Mouse (Mus musculus) lung, embryonic 15.5 days (tissue): ENCODE measurements around the gene Dhps. TPM values are rescaled to one million over a fixed set of nuclear protein-coding genes. Genes with fewer than 3 reads are reported as not detected.
A peak's percentile ranks its signal among the peaks of the same experiment; 100 is the strongest.
"Not testable (repeated sequence)": the region's sequence is repeated elsewhere in the genome, so short reads cannot be mapped to it uniquely, and the experiment has no call there.

Experiments
- ATAC-seq: fragments of 200-750 bp; cut with Nextera tagmentation; 2 replicates; pipeline ENCODE4 v1.8.0; 2017; ENCODE audit warnings: moderate number of reproducible peaks, borderline replicate concordance; ENCODE audit not compliant: low FRiP score, low TSS enrichment; ENCODE audit errors: extremely low read depth
- H3K27ac ChIP-seq: fragments of 300-500 bp; sonication (generic); 2 replicates; pipeline ENCODE4 v1.5.1; 2015; ENCODE audit warnings: moderate library complexity, mild to moderate bottlenecking, inconsistent platforms
- H3K27me3 ChIP-seq: fragments of 300-500 bp; sonication (generic); 2 replicates; pipeline ENCODE4 v1.6.1; 2015; ENCODE audit warnings: inconsistent platforms
- H3K36me3 ChIP-seq: fragments of 300-500 bp; sonication (generic); 2 replicates; pipeline ENCODE4 v1.6.1; 2015; ENCODE audit warnings: inconsistent platforms
- H3K4me1 ChIP-seq: fragments of 300-500 bp; sonication (generic); 2 replicates; pipeline ENCODE4 v1.6.1; 2015; ENCODE audit warnings: inconsistent platforms
- H3K4me2 ChIP-seq: fragments of 300-500 bp; sonication (generic); 2 replicates; pipeline ENCODE4 v1.6.1; 2015; ENCODE audit warnings: inconsistent platforms, mild to moderate bottlenecking, moderate library complexity
- H3K4me3 ChIP-seq: fragments of 300-500 bp; sonication (generic); 2 replicates; pipeline ENCODE4 v1.5.1; 2015; ENCODE audit warnings: mild to moderate bottlenecking, inconsistent platforms
- H3K9ac ChIP-seq: fragments of 300-500 bp; sonication (generic); 2 replicates; pipeline ENCODE4 v1.6.1; 2015; ENCODE audit warnings: inconsistent platforms
- H3K9me3 ChIP-seq: fragments of 300-500 bp; sonication (generic); 2 replicates; pipeline ENCODE4 v1.6.1; 2016; ENCODE audit warnings: inconsistent platforms
- WGBS: fragments of 180-500 bp; shearing (Covaris S2); methylation state at CpG from one replicate; pipeline ENCODE4 v1.1.7; 2015; 5-methylcytosine and 5-hydroxymethylcytosine counted together
- polyA plus RNA-seq: library from polyadenylated mRNA; unstranded; fragments of >200 nt; fragmentation: Nextera tagmentation; extraction: Ambion mirVana; gene quantifications from 2 replicates; pipeline ENCODE4 v1.2.1, GENCODE M21; 2015

Gene Dhps
- polyA plus RNA-seq, 1 experiment from 2014 or later: 54.4 TPM

- H3K27ac ChIP-seq: not testable (repeated sequence)
These were observed 10.6 kb downstream of the Dhps start for GRCm38 (mm10) chr8:85082169-85082568.

GRCm38 (mm10) chr8:85083108-85083813, 11.7 kb downstream of the Dhps start, which contains the start of gene Man2b1:
Gene Man2b1 (plus strand): TSS chr8:85083270.
- peaks cover 23% of the 10 kb centered on the region for H3K4me1 ChIP-seq
- H3K27me3 ChIP-seq: no peaks in the 10 kb centered on the region
- peak; percentile 91 for ATAC-seq
- H3K4me3 ChIP-seq: peak within 1 kb of the TSS; percentile 76
- WGBS: under 1% methylated on average over 30 of the region's 30 CpGs
- peak within 1 kb of the TSS; percentile 93 for H3K4me2 ChIP-seq
- H3K9ac ChIP-seq: peak within 1 kb of the TSS; percentile 68
- H3K36me3 ChIP-seq: peaks cover 23% of the 10 kb centered on the region
- H3K9me3 ChIP-seq: no peaks in the 10 kb centered on the region
- 0 out of 2 replicates have a peak within 1 kb of the TSS, but pooled peaks have one; percentile 49 for H3K27ac ChIP-seq

More at GRCm38 (mm10) chr8:85082169-85082568, 10.6 kb downstream of the Dhps start:
- Histone ChIP-seq H3K4me2 (peak overlapping the region; percentile 84; the same call in 1 of the 2 replicates), H3K36me3 (peaks cover 18% of the 10 kb centered on the region), H3K4me1 (peaks cover 23% of the 10 kb centered on the region)
- not testable (repeated sequence) for H3K27me3 ChIP-seq, H3K4me3 ChIP-seq, H3K9ac ChIP-seq, H3K9me3 ChIP-seq, ATAC-seq
- WGBS: 88% methylated on average over 4 of the region's 4 CpGs

- Histone ChIP-seq H3K9me3 (no peaks in the 10 kb centered on the region), H3K27ac (no peak overlapping the region), H3K4me2 (no peak overlapping the region), H3K4me3 (no peak overlapping the region), H3K4me1 (peaks cover 23% of the 10 kb centered on the region), H3K9ac (no peak overlapping the region), H3K27me3 (no peaks in the 10 kb centered on the region), H3K36me3 (peaks cover 29% of the 10 kb centered on the region)
- WGBS: 88% methylated on average over 8 of the region's 8 CpGs
- no peak for ATAC-seq
These were observed 13.1 kb downstream of the Dhps start for GRCm38 (mm10) chr8:85084633-85085032.

DNA sequence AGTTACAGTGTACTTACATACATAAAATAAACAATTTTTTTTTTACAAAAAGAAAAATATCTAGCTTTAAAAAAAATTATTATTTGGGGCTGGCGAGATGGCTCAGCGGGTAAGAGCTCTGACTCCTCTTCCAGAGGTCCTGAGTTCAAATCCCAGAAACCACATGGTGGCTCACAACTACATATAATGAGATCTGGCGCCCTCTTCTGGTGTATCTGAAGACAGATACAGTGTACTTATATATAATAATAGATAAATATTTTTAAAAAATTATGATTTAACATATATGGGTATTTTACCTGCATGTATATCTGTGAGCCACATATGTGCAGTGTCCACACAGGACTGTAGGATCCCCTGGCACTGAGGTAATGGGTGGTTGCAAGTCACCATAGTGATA, 14.7 kb downstream of the Dhps start:
- Histone ChIP-seq H3K27ac (no peak overlapping the region), H3K4me3 (no peak overlapping the region), H3K9ac (no peak overlapping the region), H3K4me1 (peaks cover 23% of the 10 kb centered on the region), H3K4me2 (no peak overlapping the region), H3K9me3 (no peaks in the 10 kb centered on the region), H3K27me3 (no peaks in the 10 kb centered on the region), H3K36me3 (peaks cover 32% of the 10 kb centered on the region)
- 80% methylated on average over 3 of the region's 3 CpGs for WGBS
- no peak for ATAC-seq

GRCm38 (mm10) chr8:85088771-85089170, 17.2 kb downstream of the Dhps start:
- Histone ChIP-seq H3K4me3 (no peak overlapping the region), H3K9ac (no peak overlapping the region), H3K4me2 (no peak overlapping the region), H3K4me1 (peaks cover 4% of the 10 kb centered on the region), H3K27me3 (no peaks in the 10 kb centered on the region), H3K36me3 (peaks cover 39% of the 10 kb centered on the region), H3K9me3 (no peaks in the 10 kb centered on the region), H3K27ac (no peak overlapping the region)
- ATAC-seq: no peak
- 76% methylated on average over 2 of the region's 2 CpGs for WGBS

GRCm38 (mm10) chr8:85090856-85091255, 19.3 kb downstream of the Dhps start:
- H3K9me3 ChIP-seq: no peaks in the 10 kb centered on the region
- no peaks in the 10 kb centered on the region for H3K4me1 ChIP-seq
- no peak overlapping the region for H3K4me3 ChIP-seq
- H3K27ac ChIP-seq: no peak overlapping the region
- no peaks in the 10 kb centered on the region for H3K27me3 ChIP-seq
- H3K9ac ChIP-seq: no peak overlapping the region
- ATAC-seq: no peak
- 79% methylated on average over 11 of the region's 11 CpGs for WGBS
- no peak overlapping the region for H3K4me2 ChIP-seq
- H3K36me3 ChIP-seq: peaks cover 49% of the 10 kb centered on the region

DNA sequence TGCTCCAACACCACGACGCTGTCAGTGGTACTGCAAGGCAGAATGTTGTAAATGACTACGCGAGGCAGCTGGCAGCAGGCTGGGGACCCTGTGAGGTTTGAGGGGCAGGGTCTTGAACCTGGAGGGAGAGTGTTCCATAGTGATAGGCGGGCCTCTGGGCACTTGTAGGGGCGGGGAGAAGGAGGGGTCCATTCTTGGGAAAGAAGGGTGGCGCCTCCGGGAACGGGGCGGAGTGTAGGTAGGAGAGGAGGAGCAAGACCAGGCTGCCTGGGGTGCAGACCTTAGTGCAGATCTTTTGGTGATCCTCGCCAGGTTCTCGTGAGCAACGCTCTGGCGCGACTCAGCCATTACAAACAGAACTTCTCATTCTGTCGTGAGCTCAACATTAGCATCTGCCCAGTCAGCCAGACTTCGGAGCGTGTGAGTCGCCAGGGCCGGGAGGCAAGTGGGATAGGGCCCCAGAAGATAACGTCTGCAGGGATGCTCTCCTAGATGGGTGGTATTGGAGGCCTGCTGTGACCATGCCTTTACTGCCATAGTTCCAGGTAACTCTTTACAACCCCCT, 20.1 kb downstream of the Dhps start:
- Histone ChIP-seq H3K27ac (no peak overlapping the region), H3K36me3 (peaks cover 53% of the 10 kb centered on the region), H3K27me3 (no peaks in the 10 kb centered on the region), H3K9me3 (no peaks in the 10 kb centered on the region), H3K4me2 (no peak overlapping the region), H3K9ac (no peak overlapping the region), H3K4me3 (no peak overlapping the region), H3K4me1 (no peaks in the 10 kb centered on the region)
- no peak for ATAC-seq
- WGBS: 40% methylated on average over 21 of the region's 21 CpGs

- Histone ChIP-seq H3K9ac (no peak overlapping the region), H3K9me3 (no peaks in the 10 kb centered on the region), H3K36me3 (peaks cover 46% of the 10 kb centered on the region; the same call in 1 of the 2 replicates), H3K27me3 (no peaks in the 10 kb centered on the region), H3K27ac (no peak overlapping the region), H3K4me1 (no peaks in the 10 kb centered on the region), H3K4me2 (no peak overlapping the region), H3K4me3 (no peak overlapping the region)
- no peak for ATAC-seq
- 86% methylated on average over 13 of the region's 13 CpGs for WGBS
These were observed 23.5 kb downstream of the Dhps start for GRCm38 (mm10) chr8:85095051-85095450.

GRCm38 (mm10) chr8:85095566-85095965, 24.0 kb downstream of the Dhps start:
- no peak overlapping the region for H3K4me2 ChIP-seq
- no peaks in the 10 kb centered on the region for H3K27me3 ChIP-seq
- H3K36me3 ChIP-seq: peaks cover 46% of the 10 kb centered on the region; the same call in 1 of the 2 replicates
- H3K9ac ChIP-seq: no peak overlapping the region
- H3K9me3 ChIP-seq: no peaks in the 10 kb centered on the region
- no peaks in the 10 kb centered on the region for H3K4me1 ChIP-seq
- no peak for ATAC-seq
- no peak overlapping the region for H3K27ac ChIP-seq
- WGBS: 88% methylated on average over 7 of the region's 7 CpGs
- H3K4me3 ChIP-seq: no peak overlapping the region

- no peaks in the 10 kb centered on the region for H3K4me1 ChIP-seq
- H3K27ac ChIP-seq: no peak overlapping the region
- no peak for ATAC-seq
- no peak overlapping the region for H3K4me2 ChIP-seq
- H3K36me3 ChIP-seq: peaks cover 43% of the 10 kb centered on the region; the same call in 1 of the 2 replicates
- H3K27me3 ChIP-seq: no peaks in the 10 kb centered on the region
- WGBS: 89% methylated on average over 16 of the region's 16 CpGs
- H3K9me3 ChIP-seq: no peaks in the 10 kb centered on the region
- H3K9ac ChIP-seq: no peak overlapping the region
- H3K4me3 ChIP-seq: no peak overlapping the region
These were observed 24.6 kb downstream of the Dhps start for GRCm38 (mm10) chr8:85096196-85096595.

DNA sequence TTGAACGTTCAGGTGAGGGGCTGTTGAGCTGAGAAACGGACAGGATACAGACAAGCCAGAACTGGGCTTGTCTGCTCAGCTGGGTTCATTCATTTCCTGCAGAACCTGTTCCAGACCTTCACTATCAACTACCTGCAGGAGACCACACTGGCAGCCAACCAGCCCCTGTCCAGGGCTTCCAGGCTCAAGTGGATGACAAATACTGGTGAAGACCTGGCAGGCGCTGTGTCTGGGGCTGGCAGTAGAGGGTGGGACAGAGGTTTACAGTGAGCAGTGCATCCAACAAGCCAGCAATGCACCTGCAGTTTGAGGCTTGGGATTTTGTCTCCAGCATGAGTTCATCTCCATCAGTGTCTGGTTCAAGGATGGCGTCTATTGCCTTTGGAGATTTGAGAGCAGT, 25.3 kb downstream of the Dhps start:
- 72% methylated on average over 4 of the region's 4 CpGs for WGBS
- H3K4me1 ChIP-seq: no peaks in the 10 kb centered on the region
- H3K9ac ChIP-seq: no peak overlapping the region
- no peaks in the 10 kb centered on the region for H3K9me3 ChIP-seq
- H3K27ac ChIP-seq: no peak overlapping the region
- no peaks in the 10 kb centered on the region for H3K27me3 ChIP-seq
- no peak overlapping the region for H3K4me2 ChIP-seq
- no peak overlapping the region for H3K4me3 ChIP-seq
- peaks cover 43% of the 10 kb centered on the region; the same call in 1 of the 2 replicates for H3K36me3 ChIP-seq
- no peak for ATAC-seq

GRCm38 (mm10) chr8:85100076-85100665, 28.6 kb downstream of the Dhps start:
- peaks cover 28% of the 10 kb centered on the region; the same call in 1 of the 2 replicates for H3K36me3 ChIP-seq
- H3K4me2 ChIP-seq: no peak overlapping the region
- WGBS: 79% methylated on average over 4 of the region's 4 CpGs
- no peak overlapping the region for H3K4me3 ChIP-seq
- H3K9ac ChIP-seq: no peak overlapping the region
- no peaks in the 10 kb centered on the region for H3K4me1 ChIP-seq
- H3K9me3 ChIP-seq: no peaks in the 10 kb centered on the region
- no peak for ATAC-seq
- H3K27ac ChIP-seq: no peak overlapping the region
- H3K27me3 ChIP-seq: no peaks in the 10 kb centered on the region
